Mouse (Mus musculus): ENCODE measurements around the gene Rhoa. TPM values are rescaled to one million over a fixed set of nuclear protein-coding genes. Genes with fewer than 3 reads are reported as not detected.

Rhoa gene
- polyA plus RNA-seq (2012; ENCODE audit: insufficient read depth, insufficient read length, low replicate concordance, missing spikeins): 187 and 421 TPM in 2 replicates

- peak within 1 kb of the TSS; percentile 97 for H3K27ac ChIP-seq (ENCODE audit: insufficient read depth, low read depth, low read length)
- TF ChIP-seq CTCF (IDR thresholded peaks at IDR 0.05; ENCODE audit: insufficient read depth, low read depth, low read length) (0 out of 2 replicates have a peak, but pooled peaks have one; percentile 12), POLR2A (IDR thresholded peaks at IDR 0.05; ENCODE audit: insufficient read depth, low read depth, low read length) (peak; percentile 88)
- under 1% methylated on average over 80 of the region's 81 CpGs for WGBS
Measured at GRCm38 (mm10) chr9:108305629-108306520, at the start of gene Rhoa, which contains the start of gene Tcta. TSS of gene Rhoa (plus strand) at chr9:108306129. TSS of gene Tcta (minus strand) at chr9:108306160.

GRCm38 (mm10) chr9:108260526-108260925, 45.4 kb upstream of the Rhoa start:
- 65% methylated on average over 4 of the region's 4 CpGs for WGBS
- H3K4me1 ChIP-seq (ENCODE audit: control insufficient read depth, insufficient read depth, low read length): peaks cover 8% of the 10 kb centered on the region; the same call in 1 of the 2 replicates
- H3K27ac ChIP-seq (ENCODE audit: insufficient read depth, low read depth, low read length): no peak overlapping the region
- TF ChIP-seq CTCF (IDR thresholded peaks at IDR 0.05; ENCODE audit: insufficient read depth, low read depth, low read length) (no peak), POLR2A (IDR thresholded peaks at IDR 0.05; ENCODE audit: insufficient read depth, low read depth, low read length) (no peak)
- H3K4me3 ChIP-seq (ENCODE audit: insufficient read depth, low read depth, low read length): no peak overlapping the region

More at GRCm38 (mm10) chr9:108305629-108306520, at the start of gene Rhoa, which contains the start of gene Tcta:
- Histone ChIP-seq H3K4me1 (ENCODE audit: control insufficient read depth, insufficient read depth, low read length) (peaks cover 2% of the 10 kb centered on the region; the same call in 1 of the 2 replicates), H3K4me3 (ENCODE audit: insufficient read depth, low read depth, low read length) (peak within 1 kb of the TSS; percentile 97)

GRCm38 (mm10) chr9:108261865-108262264, 44.1 kb upstream of the Rhoa start:
- no peak overlapping the region for H3K27ac ChIP-seq (ENCODE audit: insufficient read depth, low read depth, low read length)
- H3K4me3 ChIP-seq (ENCODE audit: insufficient read depth, low read depth, low read length): no peak overlapping the region
- TF ChIP-seq POLR2A (IDR thresholded peaks at IDR 0.05; ENCODE audit: insufficient read depth, low read depth, low read length): no peak
- no peak for TF ChIP-seq CTCF (IDR thresholded peaks at IDR 0.05; ENCODE audit: insufficient read depth, low read depth, low read length)
- H3K4me1 ChIP-seq (ENCODE audit: control insufficient read depth, insufficient read depth, low read length): peaks cover 8% of the 10 kb centered on the region; the same call in 1 of the 2 replicates
- 75% methylated on average over 7 of the region's 7 CpGs for WGBS

- H3K4me1 ChIP-seq (ENCODE audit: control insufficient read depth, insufficient read depth, low read length): peaks cover 8% of the 10 kb centered on the region; the same call in 1 of the 2 replicates
- 30% methylated on average over 11 of the region's 11 CpGs for WGBS
- no peak overlapping the region; the same call in 1 of the 2 replicates for H3K27ac ChIP-seq (ENCODE audit: insufficient read depth, low read depth, low read length)
- no peak for TF ChIP-seq CTCF (IDR thresholded peaks at IDR 0.05; ENCODE audit: insufficient read depth, low read depth, low read length)
- no peak for TF ChIP-seq POLR2A (IDR thresholded peaks at IDR 0.05; ENCODE audit: insufficient read depth, low read depth, low read length)
- peak overlapping the region; percentile 81 for H3K4me3 ChIP-seq (ENCODE audit: insufficient read depth, low read depth, low read length)
Measured at GRCm38 (mm10) chr9:108262494-108263049, 43.4 kb upstream of the Rhoa start.

GRCm38 (mm10) chr9:108263131-108263681, 42.7 kb upstream of the Rhoa start:
- under 1% methylated on average over 58 of the region's 62 CpGs for WGBS
- Histone ChIP-seq H3K27ac (ENCODE audit: insufficient read depth, low read depth, low read length) (peak overlapping the region; percentile 47), H3K4me3 (ENCODE audit: insufficient read depth, low read depth, low read length) (peak overlapping the region; percentile 81), H3K4me1 (ENCODE audit: control insufficient read depth, insufficient read depth, low read length) (peaks cover 8% of the 10 kb centered on the region; the same call in 1 of the 2 replicates)
- TF ChIP-seq POLR2A (IDR thresholded peaks at IDR 0.05; ENCODE audit: insufficient read depth, low read depth, low read length) (no peak), CTCF (IDR thresholded peaks at IDR 0.05; ENCODE audit: insufficient read depth, low read depth, low read length) (no peak)

GRCm38 (mm10) chr9:108263690-108264190, 42.2 kb upstream of the Rhoa start, which contains the start of gene Dag1:
TSS of gene Dag1 (minus strand) at chr9:108263958.
- peak within 1 kb of the TSS; percentile 81 for H3K4me3 ChIP-seq (ENCODE audit: insufficient read depth, low read depth, low read length)
- TF ChIP-seq POLR2A (IDR thresholded peaks at IDR 0.05; ENCODE audit: insufficient read depth, low read depth, low read length) (peak; percentile 54; the same call in 1 of the 2 replicates), CTCF (IDR thresholded peaks at IDR 0.05; ENCODE audit: insufficient read depth, low read depth, low read length) (no peak)
- H3K27ac ChIP-seq (ENCODE audit: insufficient read depth, low read depth, low read length): peak within 1 kb of the TSS; percentile 47
- under 1% methylated on average over 71 of the region's 71 CpGs for WGBS
- H3K4me1 ChIP-seq (ENCODE audit: control insufficient read depth, insufficient read depth, low read length): peaks cover 8% of the 10 kb centered on the region; the same call in 1 of the 2 replicates

- TF ChIP-seq CTCF (IDR thresholded peaks at IDR 0.05; ENCODE audit: insufficient read depth, low read depth, low read length) (no peak), POLR2A (IDR thresholded peaks at IDR 0.05; ENCODE audit: insufficient read depth, low read depth, low read length) (no peak)
- Histone ChIP-seq H3K4me1 (ENCODE audit: control insufficient read depth, insufficient read depth, low read length) (peaks cover 8% of the 10 kb centered on the region; the same call in 1 of the 2 replicates), H3K27ac (ENCODE audit: insufficient read depth, low read depth, low read length) (peak overlapping the region; percentile 12; the same call in 1 of the 2 replicates), H3K4me3 (ENCODE audit: insufficient read depth, low read depth, low read length) (peak overlapping the region; percentile 81)
- 17% methylated on average over 10 of the region's 10 CpGs for WGBS
Measured at GRCm38 (mm10) chr9:108264191-108264921, 41.6 kb upstream of the Rhoa start.
